ENCODE assay signal across 11 mouse cellular contexts in the genomic region with DNA sequence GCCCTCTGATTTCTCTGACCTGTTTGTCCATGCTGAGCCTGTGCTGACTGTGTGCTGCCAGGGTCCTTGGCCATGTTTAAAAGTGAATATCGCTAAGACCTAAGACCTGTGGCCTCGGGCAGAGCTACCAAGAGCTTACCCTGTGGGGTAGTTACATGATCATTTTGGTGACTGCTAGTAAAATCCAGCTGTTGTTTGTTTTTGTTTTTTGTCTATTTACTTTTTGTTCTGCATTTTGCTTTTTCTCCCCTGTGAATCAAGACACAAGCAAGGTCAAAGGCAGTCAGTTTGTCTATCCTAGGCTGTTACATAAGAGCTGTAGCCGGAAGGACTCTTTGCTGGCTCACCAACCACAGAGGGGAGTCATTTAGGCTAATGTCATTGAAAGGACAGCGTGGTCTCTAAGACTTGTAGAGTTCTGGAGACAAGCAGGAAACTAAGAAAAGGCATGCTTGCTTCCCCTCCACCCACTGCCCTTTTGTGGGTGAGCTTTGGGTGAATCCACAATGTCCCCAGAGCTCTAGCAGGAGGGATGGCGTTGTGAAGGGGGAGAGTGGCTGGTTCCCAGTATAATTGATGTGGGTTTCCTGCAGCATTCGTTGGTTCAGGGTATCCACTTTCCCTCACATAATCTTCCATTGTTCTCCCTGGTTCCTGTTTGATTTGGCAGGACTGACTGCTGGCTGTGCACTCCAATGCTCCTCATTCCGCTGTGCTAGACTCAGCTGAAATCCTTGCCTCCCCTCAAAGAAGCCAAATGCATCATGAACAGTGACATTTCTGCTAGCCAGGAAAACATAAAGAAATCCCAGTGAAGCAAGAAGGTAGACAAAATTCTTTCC. TPM values are rescaled to one million over a fixed set of nuclear protein-coding genes. Genes with fewer than 3 reads are reported as not detected.
A peak's percentile ranks its signal among the peaks of the same experiment; 100 is the strongest.
DNase-seq lines count a peak whose midpoint lies in the region; ATAC-seq and TF ChIP-seq lines count a peak whose summit lies in the region.
"Had no signal": no experiment of that assay in that cellular context is flagged by ENCODE, and none has a peak within 500 bp of the region (broad histone marks: within the 10 kb centered on the region; RNA-seq: fewer than 3 reads in every experiment).

No protein-coding gene starts in this region.

- H3K4me3 ChIP-seq in neural tube, embryonic 11.5 days (ENCODE audit: low read depth, low read length) = no peak overlapping the region
- no peak overlapping the region for H3K4me3 ChIP-seq in limb, embryonic 14.5 days (replicated peaks; ENCODE audit: low read length)
- H3K4me3 ChIP-seq: liver, embryonic 15.5 days had no signal

- ATAC-seq in neural tube, embryonic 11.5 days (ENCODE audit: insufficient read depth, low FRiP score, low TSS enrichment) = peak; percentile 27; the same call in 1 of the 2 replicates
- ATAC-seq in limb, embryonic 14.5 days (ENCODE audit: low FRiP score, low read depth) = no peak

- H3K36me3 ChIP-seq in neural tube, embryonic 11.5 days (ENCODE audit: control insufficient read depth, insufficient read depth, low read length) = no peaks in the 10 kb centered on the region
- H3K36me3 ChIP-seq in limb, embryonic 14.5 days (ENCODE audit: control insufficient read depth, insufficient read depth, low read length) = no peaks in the 10 kb centered on the region
- H3K36me3 ChIP-seq: liver, embryonic 15.5 days had no signal

- H3K4me2 ChIP-seq in neural tube, embryonic 11.5 days (ENCODE audit: low read depth) = no peak overlapping the region
- H3K4me2 ChIP-seq in limb, embryonic 14.5 days (replicated peaks; ENCODE audit: low read depth, low read length, severe bottlenecking) = no peak overlapping the region
- H3K4me2 ChIP-seq: liver, embryonic 15.5 days had no signal

- no peak for TF ChIP-seq POLR2A in limb, embryonic 14.5 days (IDR thresholded peaks at IDR 0.05; ENCODE audit: borderline replicate concordance, extremely low read depth, insufficient read depth, insufficient read length)

- H3K27me3 ChIP-seq in neural tube, embryonic 11.5 days (ENCODE audit: control insufficient read depth, insufficient read depth, low read length) = no peaks in the 10 kb centered on the region
- H3K27me3 ChIP-seq in limb, embryonic 14.5 days (ENCODE audit: control insufficient read depth, insufficient read depth, low read length) = no peaks in the 10 kb centered on the region
- H3K27me3 ChIP-seq: liver, embryonic 15.5 days had no signal

- peak; percentile 14 for DNase-seq in adrenal gland, postnatal 10 days
- DNase-seq in adrenal gland, postnatal 25 days = no peak
- DNase-seq in neural tube, embryonic 11.5 days (ENCODE audit: low spot score) = no peak
- DNase-seq in neural tube, embryonic 10.5 days (ENCODE audit: extremely low spot score, low spot score) = no peak
- peak; percentile 14 for DNase-seq in limb, embryonic 14.5 days (ENCODE audit: low spot score)
- no peak for DNase-seq in embryo, embryonic 9.5 days (ENCODE audit: extremely low spot score)
- DNase-seq in layer of hippocampus, postnatal 36 days = no peak
- no peak for DNase-seq in layer of hippocampus, adult 8-10 months (ENCODE audit: low spot score in 2 of 2)
- DNase-seq: thymus, adult 2 months had no signal

- WGBS in neural tube, embryonic 11.5 days = 60% methylated on average over 7 of the region's 7 CpGs
- WGBS in limb, embryonic 14.5 days = 62% methylated on average over 7 of the region's 7 CpGs

- no peak overlapping the region for H3K27ac ChIP-seq in neural tube, embryonic 11.5 days (ENCODE audit: low read depth, low read length)
- peak overlapping the region; percentile 63 for H3K27ac ChIP-seq in limb, embryonic 14.5 days (replicated peaks; ENCODE audit: low read depth, low read length)
- H3K27ac ChIP-seq: liver, embryonic 15.5 days had no signal

- H3K9me3 ChIP-seq in neural tube, embryonic 11.5 days (ENCODE audit: control insufficient read depth, low read length) = no peaks in the 10 kb centered on the region
- H3K9me3 ChIP-seq in limb, embryonic 14.5 days (ENCODE audit: control insufficient read depth, low read length) = no peaks in the 10 kb centered on the region
- H3K9me3 ChIP-seq: liver, embryonic 15.5 days had no signal

- H3K9ac ChIP-seq in neural tube, embryonic 11.5 days (ENCODE audit: low read length) = no peak overlapping the region
- no peak overlapping the region for H3K9ac ChIP-seq in limb, embryonic 14.5 days (ENCODE audit: low read depth, low read length, severe bottlenecking)
- H3K9ac ChIP-seq: liver, embryonic 15.5 days had no signal

- no peaks in the 10 kb centered on the region for H3K4me1 ChIP-seq in neural tube, embryonic 11.5 days (ENCODE audit: control insufficient read depth, insufficient read depth, low read length)
- H3K4me1 ChIP-seq in limb, embryonic 14.5 days (ENCODE audit: control insufficient read depth, insufficient read depth, low read length) = peaks cover 4% of the 10 kb centered on the region
- H3K4me1 ChIP-seq: liver, embryonic 15.5 days had no signal

RNA-seq across cellular contexts. Expression of gene Gm42906, which starts 33.9 kb away (rescaled TPM):
- total RNA-seq in adrenal gland, postnatal 10 days (2021) = not detected
- 1.9 TPM in 1 of 2 replicates, not detected in the other for total RNA-seq in adrenal gland, postnatal 25 days (2021)
- polyA plus RNA-seq in neural tube, embryonic 11.5 days (2014; fragmentation: Nextera tagmentation; extraction: Ambion mirVana) = not detected in 2 replicates
- polyA plus RNA-seq in limb, embryonic 14.5 days (2012; rRNA removed) = not detected in 2 replicates
- not detected in 2 replicates for polyA plus RNA-seq in limb, embryonic 14.5 days (2014; fragmentation: Nextera tagmentation; extraction: Ambion mirVana)
- total RNA-seq in layer of hippocampus, postnatal 36 days (2021) = not detected
- total RNA-seq in layer of hippocampus, adult 8-10 months (2022) = not detected
- polyA plus RNA-seq: cerebellum, adult 2 months; liver, embryonic 15.5 days; thymus, adult 2 months had no signal

Comparison
In these comparisons a context has a peak if more than half of its experiments do, and no peak if none do; other contexts are left out.
1. DNase-seq: peak in adrenal gland, postnatal 10 days (single experiment) and limb, embryonic 14.5 days (single experiment); none in adrenal gland, postnatal 25 days (single experiment), neural tube, embryonic 11.5 days (single experiment), neural tube, embryonic 10.5 days (single experiment), embryo, embryonic 9.5 days (single experiment), layer of hippocampus, postnatal 36 days (0 of 2) and layer of hippocampus, adult 8-10 months (0 of 2).